Mouse (Mus musculus) CD4-positive, CD25-positive, alpha-beta regulatory T cell (primary cell): ENCODE measurements around the gene Obox1. TPM values are rescaled to one million over a fixed set of nuclear protein-coding genes. Genes with fewer than 3 reads are reported as not detected.

Source experiments
- polyA plus RNA-seq: library from polyadenylated mRNA; unstranded; fragments of 100-300 nt; shearing (Covaris generic); gene quantifications from one replicate; pipeline ENCODE4 v1.2.1, GENCODE M21; 2017

Obox1 gene
- polyA plus RNA-seq, result 0.20 TPM

GRCm38 (mm10) chr7:15388421-15388998 lies at the start of gene Obox1, which contains the start of gene Obox2:
Gene Obox1 (plus strand): TSS chr7:15388948.
Gene Obox2 (plus strand): TSS chr7:15388721.

Other genes with a start within 250 kb of the Obox1 start
- not detected for gene Obox2, start 227 bp upstream of the Obox1 start, polyA plus RNA-seq